In the genomic region with DNA sequence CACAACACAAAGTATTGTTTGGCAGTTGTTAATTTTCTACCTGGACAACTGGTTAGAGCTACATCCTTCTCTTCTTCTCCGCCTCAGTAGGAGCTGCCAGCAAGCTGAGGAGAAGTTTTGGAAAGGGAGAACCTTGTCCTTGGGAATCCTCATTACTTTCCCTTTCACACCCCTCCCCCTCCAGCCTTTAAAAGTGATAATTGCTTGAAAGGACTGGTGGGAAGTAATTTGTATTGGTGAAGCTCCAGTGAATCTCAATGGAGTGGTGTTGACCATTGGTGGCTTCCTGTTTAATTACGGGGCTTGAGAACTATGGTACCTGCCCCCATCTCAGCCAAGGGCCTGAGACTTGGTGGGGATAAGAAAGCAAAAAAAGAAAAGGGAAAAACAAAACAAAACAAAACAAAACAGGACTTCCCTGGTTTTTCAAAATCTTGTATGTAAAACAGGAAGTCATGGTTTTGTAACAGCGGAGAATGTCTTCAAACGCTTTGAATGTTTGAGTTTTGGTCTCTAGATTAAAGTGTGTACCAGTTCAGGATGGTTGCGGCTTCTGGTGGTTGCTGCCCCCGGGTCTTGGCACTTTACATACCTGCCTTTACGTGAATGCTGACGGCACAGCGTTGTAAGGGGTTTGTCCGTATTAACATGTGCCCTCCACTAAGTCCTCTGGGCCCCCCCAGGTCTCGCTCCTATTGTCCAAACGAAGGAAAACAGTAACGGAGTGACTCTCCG, we compare ENCODE assay signal across 17 mouse cellular contexts. TPM values are rescaled to one million over a fixed set of nuclear protein-coding genes. Genes with fewer than 3 reads are reported as not detected.
DNase-seq lines count a peak whose midpoint lies in the region; ATAC-seq lines count a peak whose summit lies in the region.
"Had no signal": no experiment of that assay in that cellular context is flagged by ENCODE, and none has a peak within 500 bp of the region (broad histone marks: within the 10 kb centered on the region; RNA-seq: fewer than 3 reads in every experiment).

No protein-coding gene starts in this region.

- DNase-seq in thymus, postnatal 0 days (ENCODE audit: low spot score), result peak; percentile 56
- no peak for DNase-seq in thymus, postnatal 4 days
- DNase-seq in T-cell, adult 2 months (ENCODE audit: low spot score), result peak; percentile 80
- no peak for DNase-seq in ovary, adult 18-20 months (ENCODE audit: low spot score)
- no peak for DNase-seq in layer of hippocampus, adult 9-11 months
- DNase-seq: adrenal gland, postnatal 25 days; cerebellum, adult 2 months; gastrocnemius, adult 2 months; heart, adult 11 months; heart, postnatal 36 days; kidney, adult 11 months; kidney, postnatal 36 days; midbrain, embryonic 14.5 days had no signal

- ATAC-seq in inflammation-experienced regulatory T-cells, adult 6 months, result peak; percentile 29
- ATAC-seq in erythroid progenitor cell, adult 5-6 weeks (replicated peaks; ENCODE audit: low FRiP score, poor library complexity, severe bottlenecking), result no peak
- ATAC-seq: lung, postnatal 0 days had no signal

RNA-seq across cellular contexts. Expression of a gene that starts 49.8 kb away (rescaled TPM):
- polyA plus RNA-seq in thymus, postnatal 0 days (2015; fragmentation: Nextera tagmentation; extraction: Ambion mirVana), result 284 and 306 TPM in 2 replicates
- polyA plus RNA-seq in inflammation-experienced regulatory T-cells, adult 6 months (2017; shearing (Covaris generic)), result 100 to 1,000 TPM; 103 to 195 (median 174) TPM
- 9.2 and 15.5 TPM in 2 replicates for total RNA-seq in erythroid progenitor cell, adult 5-6 weeks (2015; ENCODE audit: low replicate concordance)
- 4.6 and 14.1 TPM in 2 replicates for total RNA-seq in erythroid progenitor cell, adult 5-6 weeks (2017; ENCODE audit: low replicate concordance)
- total RNA-seq: common myeloid progenitor, adult 5-6 weeks had no signal

Comparison
In these comparisons a context has a peak if more than half of its experiments do, and no peak if none do; other contexts are left out.
1. DNase-seq: peak in thymus, postnatal 0 days (single experiment) and T-cell, adult 2 months (single experiment); none in thymus, postnatal 4 days (single experiment), ovary, adult 18-20 months (single experiment) and layer of hippocampus, adult 9-11 months (single experiment).